Mouse (Mus musculus) heart, adult 2 months (tissue): ENCODE data around the gene Znrf1.

ENCODE experiments used
- CTCF ChIP-seq: fragments of 200-600 bp; IDR thresholded peaks from 2 replicates; pipeline ENCODE4 v1.8.1; 2022; ENCODE audit warnings: antibody characterized with exemption, mild to moderate bottlenecking, moderate library complexity
- EP300 ChIP-seq: fragments of 200-500 bp; IDR thresholded peaks from 2 replicates; pipeline ENCODE4 v1.6.1; 2011; ENCODE audit warnings: low read depth, low read length, control low read depth; ENCODE audit not compliant: insufficient read depth
- POLR2A ChIP-seq: fragments of 200-500 bp; IDR thresholded peaks from 2 replicates; pipeline ENCODE4 v1.6.1; 2011; ENCODE audit warnings: mild to moderate bottlenecking, low read depth, low read length, control low read depth; ENCODE audit not compliant: insufficient read depth

DNA sequence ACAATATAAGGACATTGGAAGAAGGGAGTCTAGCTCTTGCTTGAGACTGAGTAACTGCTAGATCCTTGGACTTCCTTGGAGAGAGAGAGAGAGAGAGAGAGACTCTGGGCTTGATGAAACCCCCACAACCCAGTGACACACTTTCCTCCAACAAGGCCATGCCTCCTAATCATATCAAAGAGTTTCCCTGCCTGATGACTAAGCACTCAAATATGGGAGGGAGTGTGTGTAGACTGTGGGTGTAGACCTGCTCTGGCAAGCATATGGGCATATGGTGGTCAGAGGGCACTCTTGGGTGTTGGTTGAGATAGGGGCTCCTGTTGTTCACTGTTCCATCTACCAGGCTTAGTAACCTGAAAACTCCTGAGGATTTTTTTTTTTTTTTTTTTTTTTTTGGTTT is 102.2 kb downstream of the Znrf1 start:
- TF ChIP-seq EP300 (no peak), CTCF (no peak), POLR2A (no peak)
